Mouse (Mus musculus): Measurements from ENCODE around the gene Fam186a.

- TF ChIP-seq CHD2 (IDR thresholded peaks at IDR 0.05; ENCODE audit: low read depth, low read length) (no peak), ZNF384 (IDR thresholded peaks at IDR 0.05; ENCODE audit: low read depth, low read length) (no peak), ZC3H11A (IDR thresholded peaks at IDR 0.05; ENCODE audit: borderline replicate concordance, low read depth, low read length) (no peak), HCFC1 (IDR thresholded peaks at IDR 0.05; ENCODE audit: borderline replicate concordance, insufficient read depth, low read length) (no peak)
Measured at GRCm38 (mm10) chr15:99966961-99967360, at the start of gene Fam186a.
